In genomic region chr11:46064767-46065166, GRCm38 (mm10) we compare ENCODE assay signal across 7 mouse cellular contexts. TPM values are rescaled to one million over a fixed set of nuclear protein-coding genes. Genes with fewer than 3 reads are reported as not detected.
DNase-seq lines count a peak whose midpoint lies in the region; ATAC-seq and TF ChIP-seq lines count a peak whose summit lies in the region.

No protein-coding gene starts in this region.

- TF ChIP-seq CTCF in E14TG2a.4 (conservative IDR thresholded peaks at IDR 0.05; ENCODE audit: low read length) = no peak

- peaks cover 80% of the 10 kb centered on the region for H3K4me1 ChIP-seq in E14TG2a.4 (replicated peaks; ENCODE audit: low read depth, low read length)
- peaks cover 72% of the 10 kb centered on the region for H3K4me1 ChIP-seq in heart, embryonic 16.5 days (ENCODE audit: control insufficient read depth, insufficient read depth, low read length)

- H3K4me3 ChIP-seq in E14TG2a.4 (replicated peaks; ENCODE audit: low read length) = peak overlapping the region; percentile 41
- no peak overlapping the region for H3K4me3 ChIP-seq in heart, embryonic 16.5 days (ENCODE audit: low read length)

- peak overlapping the region; percentile 3; the same call in 1 of the 2 replicates for H3K4me2 ChIP-seq in heart, embryonic 16.5 days (ENCODE audit: low read depth, low read length)

- peak overlapping the region; percentile 22 for H3K9ac ChIP-seq in heart, embryonic 16.5 days (ENCODE audit: low read length)

- peak overlapping the region; percentile 92 for H3K27ac ChIP-seq in heart, embryonic 16.5 days (ENCODE audit: low read length)

- no peaks in the 10 kb centered on the region for H3K27me3 ChIP-seq in E14TG2a.4 (ENCODE audit: insufficient read depth, low read length)
- no peaks in the 10 kb centered on the region for H3K27me3 ChIP-seq in heart, embryonic 16.5 days (ENCODE audit: control insufficient read depth, insufficient read depth, low read length)

- peak; percentile 1; the same call in 1 of the 2 replicates for ATAC-seq in heart, embryonic 16.5 days (replicated peaks; ENCODE audit: extremely low read depth, insufficient read depth, low FRiP score)
- no peak for ATAC-seq in activated CD4-positive, CD25-positive, alpha-beta regulatory T cell, adult 4 months

- DNase-seq in adrenal gland, adult 8-10 months = peak; percentile 45
- peak; percentile 56 to 70 for DNase-seq in kidney, postnatal 36 days
- no peak for DNase-seq in urinary bladder, adult 18-20 months (ENCODE audit: low spot score in 2 of 2)
- DNase-seq in frontal cortex, postnatal 14 days (ENCODE audit: low spot score in 2 of 2) = no peak

- WGBS in heart, embryonic 16.5 days = 38% methylated on average over 8 of the region's 8 CpGs

- 0 out of 2 replicates have a peak, but pooled peaks cover 8% of the 10 kb centered on the region for H3K9me3 ChIP-seq in E14TG2a.4 (ENCODE audit: low read length)
- no peaks in the 10 kb centered on the region for H3K9me3 ChIP-seq in heart, embryonic 16.5 days (replicated peaks; ENCODE audit: control insufficient read depth, low read length)

- peaks cover 58% of the 10 kb centered on the region for H3K36me3 ChIP-seq in E14TG2a.4 (ENCODE audit: insufficient read depth, low read length)
- peaks cover 5% of the 10 kb centered on the region for H3K36me3 ChIP-seq in heart, embryonic 16.5 days (ENCODE audit: control insufficient read depth, insufficient read depth)

RNA-seq across cellular contexts. Expression of gene Adam19, which starts 9.0 kb away (rescaled TPM):
- total RNA-seq in adrenal gland, adult 8-10 months (2022) = 1 to 10 TPM; 1.7 to 5.9 (median 3.8) TPM
- 21.3 and 24.4 TPM in 2 replicates for polyA plus RNA-seq in heart, embryonic 16.5 days (2015; fragmentation: Nextera tagmentation; extraction: Ambion mirVana)
- polyA plus RNA-seq in activated CD4-positive, CD25-positive, alpha-beta regulatory T cell, adult 4 months (2017; shearing (Covaris generic)) = 10 to 100 TPM; 74.6 to 85.8 TPM

RNA-seq across cellular contexts. Expression of gene Gm12166, which starts 12.6 kb away (rescaled TPM):
- 1 to 10 TPM; 3.3 to 5.9 (median 4.4) TPM for total RNA-seq in adrenal gland, adult 8-10 months (2022)
- 3.0 and 10.7 TPM in 2 replicates for polyA plus RNA-seq in heart, embryonic 16.5 days (2015; fragmentation: Nextera tagmentation; extraction: Ambion mirVana)
- 10 to 100 TPM; 19.9 to 53.2 TPM for polyA plus RNA-seq in activated CD4-positive, CD25-positive, alpha-beta regulatory T cell, adult 4 months (2017; shearing (Covaris generic))

Comparison
In these comparisons a context has a peak if more than half of its experiments do, and no peak if none do; other contexts are left out.
1. DNase-seq: peak in adrenal gland, adult 8-10 months (single experiment) and kidney, postnatal 36 days (2 of 2); none in urinary bladder, adult 18-20 months (0 of 2) and frontal cortex, postnatal 14 days (0 of 2).